Mouse (Mus musculus): ENCODE data around the gene Bag3.

Bag3 gene

DNA sequence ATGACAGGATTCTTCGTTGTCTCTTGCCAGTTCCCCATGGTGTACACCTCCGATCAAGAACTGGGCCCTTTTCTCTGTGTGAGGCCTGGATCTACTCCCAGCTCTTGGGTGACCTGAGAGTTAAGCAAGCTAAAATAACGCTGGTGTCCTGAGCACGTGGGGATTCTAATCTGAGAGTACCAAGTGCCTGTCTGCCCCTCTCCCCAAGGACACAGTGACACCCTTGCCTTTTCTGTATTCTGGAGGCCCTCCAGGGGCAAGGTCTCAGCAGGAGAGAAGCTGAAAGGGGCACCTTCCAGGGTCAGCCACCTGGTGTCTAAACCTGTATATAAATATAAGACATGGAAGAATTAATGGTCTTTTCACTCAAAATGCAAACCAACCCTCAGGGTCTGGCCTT is 14.3 kb downstream of the Bag3 start:
- no peak for DNase-seq (ENCODE audit: low read depth, low spot score)

DNA sequence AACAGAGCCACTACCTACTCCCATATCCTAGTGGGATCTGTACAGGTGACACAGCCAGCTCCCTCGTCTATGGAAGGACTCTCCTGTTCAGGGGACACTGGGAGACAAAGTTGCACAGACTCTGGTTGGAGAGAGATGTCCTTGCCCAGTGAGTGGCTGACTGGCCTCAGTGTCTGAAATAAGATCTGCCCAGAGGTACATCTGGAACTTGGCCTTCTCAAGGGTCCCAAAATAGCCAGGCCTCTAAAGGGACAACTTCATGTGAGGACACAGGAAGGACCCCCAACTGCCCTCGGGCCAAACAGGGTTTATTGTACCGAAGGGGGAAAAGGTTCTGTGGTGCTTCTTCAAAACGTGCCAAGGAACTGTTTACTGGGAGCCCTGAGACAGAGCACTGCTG is 14.8 kb downstream of the Bag3 start:
- no peak for DNase-seq (ENCODE audit: low read depth, low spot score)

DNA sequence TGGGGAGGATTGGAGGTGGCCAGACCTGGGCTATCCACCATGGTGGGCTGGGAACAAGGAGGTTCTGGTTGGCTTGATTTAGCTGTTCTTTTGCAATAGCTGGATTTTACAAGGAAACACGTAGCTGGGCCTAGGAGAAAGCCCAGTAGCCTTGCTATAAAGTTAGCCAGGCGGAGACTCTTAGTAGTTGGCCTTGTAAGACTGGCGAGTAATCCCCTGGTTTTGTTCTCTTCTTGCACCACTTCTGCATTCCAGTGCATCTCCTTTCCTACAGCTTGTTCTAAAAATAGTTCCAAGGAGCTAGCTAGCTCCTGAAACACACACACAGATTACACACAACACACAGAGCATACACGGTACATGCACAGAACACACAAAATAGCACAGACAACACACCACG is 15.4 kb downstream of the Bag3 start:
- DNase-seq (ENCODE audit: low read depth, low spot score) = no peak

DNA sequence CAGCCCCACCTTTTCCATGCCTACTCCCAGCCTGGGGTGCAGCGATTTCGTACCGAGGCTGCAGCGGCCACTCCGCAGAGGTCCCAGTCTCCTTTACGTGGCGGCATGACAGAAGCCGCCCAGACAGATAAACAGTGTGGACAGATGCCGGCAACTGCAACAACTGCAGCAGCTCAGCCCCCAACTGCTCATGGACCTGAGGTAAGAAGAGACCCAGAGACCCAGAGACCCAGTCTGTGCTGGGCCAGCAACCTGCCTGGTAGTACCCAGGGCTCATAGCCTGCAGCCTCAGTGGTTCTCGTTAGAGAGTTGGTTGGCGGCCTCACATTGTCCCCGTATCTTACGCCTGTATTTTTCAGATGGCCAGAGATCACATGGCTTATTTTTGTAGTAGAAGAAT is 16.7 kb downstream of the Bag3 start:
- no peak for DNase-seq (ENCODE audit: low read depth, low spot score)

DNA sequence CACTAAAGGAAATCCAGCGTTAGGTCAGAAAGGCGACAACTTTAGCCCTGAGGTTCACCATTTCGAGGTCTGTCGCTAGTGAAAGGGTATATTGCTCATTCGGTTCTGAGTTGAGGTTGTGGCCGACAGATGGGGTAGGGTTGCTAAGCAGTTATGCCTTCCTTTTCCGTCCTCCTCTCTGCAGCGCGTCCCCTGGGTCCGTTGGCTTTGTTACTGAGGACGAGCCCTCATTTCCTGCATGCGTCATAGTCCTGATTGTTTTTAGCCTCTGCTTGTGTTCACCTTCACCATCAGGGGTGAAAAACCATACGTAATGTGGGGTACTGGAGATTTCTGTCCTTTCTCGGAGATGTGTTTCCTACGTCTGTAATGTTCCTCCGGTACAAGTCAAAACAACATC is 17.3 kb downstream of the Bag3 start:
- DNase-seq (ENCODE audit: low read depth, low spot score) = no peak

DNA sequence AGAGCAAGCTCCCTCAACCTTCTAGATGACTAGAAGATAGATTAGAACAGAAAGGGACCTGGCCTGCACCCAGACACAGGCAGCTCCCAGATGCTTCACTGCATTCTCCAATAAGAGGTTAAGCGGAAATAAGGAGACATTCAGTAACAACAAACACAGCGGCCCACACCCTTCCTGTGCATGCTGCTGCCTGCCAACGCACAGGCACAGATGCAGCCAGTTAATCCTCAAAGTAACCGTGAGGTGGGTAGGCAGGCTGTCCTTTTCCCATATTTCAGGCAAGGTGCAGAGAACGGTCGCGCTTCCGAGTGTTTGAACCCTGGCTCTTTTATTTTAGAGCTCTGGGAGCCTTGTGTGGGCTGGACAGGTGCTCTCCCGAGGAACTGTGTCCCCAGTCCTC is 17.8 kb downstream of the Bag3 start:
- peak; percentile 59 for DNase-seq (ENCODE audit: low read depth, low spot score)

DNA sequence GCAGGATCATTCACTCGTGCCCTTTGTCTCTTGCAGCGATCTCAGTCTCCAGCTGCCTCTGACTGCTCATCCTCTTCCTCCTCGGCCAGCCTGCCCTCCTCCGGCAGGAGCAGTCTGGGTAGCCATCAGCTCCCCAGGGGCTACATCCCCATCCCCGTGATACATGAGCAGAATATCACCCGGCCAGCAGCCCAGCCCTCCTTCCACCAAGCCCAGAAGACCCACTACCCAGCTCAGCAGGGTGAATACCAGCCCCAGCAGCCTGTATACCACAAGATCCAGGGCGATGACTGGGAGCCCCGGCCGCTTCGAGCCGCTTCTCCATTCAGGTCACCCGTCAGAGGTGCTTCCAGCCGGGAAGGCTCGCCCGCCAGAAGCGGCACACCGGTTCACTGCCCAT is 18.4 kb downstream of the Bag3 start:
- no peak for DNase-seq (ENCODE audit: low read depth, low spot score)

DNA sequence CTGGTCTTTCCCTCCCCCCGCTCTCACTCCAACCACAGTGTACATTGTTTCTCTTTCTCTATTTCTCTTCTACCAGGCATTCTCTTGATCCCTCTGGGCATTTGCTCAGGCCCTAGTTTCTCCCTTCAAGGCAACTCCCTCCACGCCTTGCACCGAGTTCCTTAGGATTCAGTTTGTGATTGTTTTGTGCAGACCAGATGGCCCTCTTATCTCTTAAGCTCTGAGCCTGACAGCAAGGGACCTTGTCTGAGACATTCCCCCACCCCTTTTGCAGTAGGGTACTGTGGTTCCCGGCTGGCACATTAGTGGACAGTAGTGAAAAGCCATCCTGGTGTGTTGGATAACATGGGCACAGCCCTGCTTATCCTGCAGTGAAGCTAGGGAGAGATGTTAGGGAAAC is 19.1 kb downstream of the Bag3 start:
- DNase-seq (ENCODE audit: low read depth, low spot score) = no peak

DNA sequence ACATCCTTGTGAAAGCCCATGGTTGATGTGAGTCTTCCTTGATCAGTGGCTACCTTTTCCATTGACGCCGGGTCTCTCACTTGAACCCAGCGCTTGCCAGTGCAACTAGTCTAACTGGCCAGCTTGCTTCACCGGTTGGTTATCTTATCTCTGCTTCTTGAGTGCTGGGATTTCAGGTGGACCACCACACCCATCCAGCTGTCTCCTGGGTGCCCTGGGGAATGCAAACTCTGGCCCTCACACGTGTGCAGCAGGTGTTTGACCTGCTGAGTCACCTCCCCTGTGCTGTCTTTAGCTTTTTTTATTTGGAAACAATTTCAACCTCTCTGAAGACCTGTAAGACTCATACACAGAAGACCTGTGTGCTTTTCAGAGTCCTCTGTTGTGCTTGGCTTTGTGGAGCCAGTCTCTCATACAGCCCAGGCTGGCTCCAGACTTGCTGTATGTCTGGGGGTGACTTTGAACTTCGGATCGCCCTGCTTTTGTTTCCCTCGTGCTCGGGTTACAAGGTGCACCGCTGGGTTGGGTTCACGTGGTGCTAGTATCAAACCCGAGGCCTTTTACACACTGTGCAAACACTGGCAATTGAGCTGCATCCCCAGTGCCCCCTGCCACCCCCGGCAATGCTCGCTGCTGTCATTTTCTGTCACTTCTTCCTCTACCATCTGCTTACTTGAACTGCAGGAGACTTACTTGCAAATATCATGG is 19.9 kb downstream of the Bag3 start:
- no peak for DNase-seq (ENCODE audit: low read depth, low spot score)

DNA sequence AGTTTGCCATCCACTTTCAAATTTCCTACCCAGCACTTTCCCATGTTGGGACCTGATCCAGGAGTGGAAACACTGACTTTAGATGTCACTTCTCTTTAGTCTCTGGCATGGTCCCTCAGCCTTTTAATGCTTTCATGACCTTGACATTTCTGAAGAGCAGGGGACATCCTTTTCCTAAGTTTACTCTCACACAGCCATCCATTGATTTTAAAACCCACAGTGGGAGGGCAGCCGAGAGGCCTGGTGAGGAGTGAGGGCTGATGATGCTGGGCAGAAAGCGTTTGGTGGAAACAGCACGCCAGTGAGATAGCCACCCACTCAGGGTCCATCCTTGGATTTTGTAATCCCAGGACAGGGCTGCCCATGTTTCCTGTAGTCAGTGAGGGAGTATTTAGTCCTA is 20.5 kb downstream of the Bag3 start:
- no peak for DNase-seq (ENCODE audit: low read depth, low spot score)

DNA sequence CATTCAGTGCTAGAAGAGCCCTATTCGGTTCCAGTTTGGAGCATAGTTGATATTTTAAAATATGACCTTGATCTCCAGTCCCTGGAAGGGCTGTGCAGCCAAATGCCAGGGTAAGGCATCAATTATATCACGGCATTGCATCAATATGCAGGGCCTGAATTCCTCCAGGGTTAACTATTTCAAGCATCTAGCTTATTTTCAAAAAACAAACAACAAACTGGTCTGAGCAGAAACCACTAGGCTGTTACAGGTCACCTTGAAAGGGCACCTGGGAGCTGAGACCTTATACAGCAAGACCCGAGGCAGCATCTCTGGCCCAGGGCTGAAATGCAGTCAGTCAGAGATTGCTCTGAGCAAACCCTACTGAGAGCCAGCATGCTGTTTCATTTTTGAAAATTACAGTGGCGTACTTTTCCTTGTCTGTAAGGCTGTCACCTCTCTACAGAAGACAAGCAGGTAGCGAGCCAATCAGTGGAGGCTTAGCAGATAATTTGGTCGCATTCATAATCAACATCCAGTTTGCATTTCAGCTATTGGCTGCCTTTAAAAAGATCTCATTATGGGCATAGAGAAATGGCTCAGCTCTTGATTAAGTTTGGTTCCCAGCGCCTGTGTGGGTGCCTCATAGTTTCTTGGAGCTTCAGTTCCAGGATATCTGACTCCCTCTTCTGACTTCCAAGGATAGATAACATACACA is 21.3 kb downstream of the Bag3 start:
- peak; percentile 54 for DNase-seq (ENCODE audit: low read depth, low spot score)

DNA sequence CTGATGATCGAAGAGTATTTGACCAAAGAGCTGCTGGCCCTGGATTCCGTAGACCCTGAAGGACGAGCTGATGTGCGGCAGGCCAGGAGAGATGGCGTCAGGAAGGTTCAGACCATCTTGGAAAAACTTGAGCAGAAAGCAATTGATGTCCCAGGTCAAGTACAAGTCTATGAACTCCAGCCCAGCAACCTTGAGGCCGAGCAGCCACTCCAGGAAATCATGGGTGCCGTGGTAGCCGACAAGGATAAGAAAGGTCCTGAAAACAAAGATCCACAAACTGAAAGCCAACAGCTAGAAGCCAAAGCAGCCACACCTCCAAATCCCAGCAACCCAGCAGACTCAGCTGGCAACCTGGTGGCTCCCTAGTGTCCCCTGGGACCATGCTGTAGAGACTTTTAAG is 22.6 kb downstream of the Bag3 start:
- DNase-seq (ENCODE audit: low read depth, low spot score) = no peak

DNA sequence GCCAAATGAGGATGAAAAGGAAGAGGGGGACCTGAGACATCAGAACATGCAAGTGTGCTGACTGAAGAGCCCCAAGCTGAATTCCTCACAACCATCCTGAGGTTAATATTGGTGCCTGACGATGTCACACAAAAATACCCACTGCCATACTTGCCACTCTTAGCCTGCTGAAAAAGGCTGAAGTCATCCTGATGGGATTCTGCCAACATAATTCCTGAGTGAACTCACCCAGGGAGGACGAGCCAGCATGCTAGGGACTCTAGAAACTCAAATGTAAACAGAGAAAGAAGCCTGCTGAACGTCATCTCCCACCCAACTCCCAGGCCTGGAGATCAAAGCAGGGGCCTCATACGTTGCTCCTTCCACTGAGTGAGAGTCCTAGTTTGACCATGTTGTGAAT is 25.7 kb downstream of the Bag3 start:
- DNase-seq (ENCODE audit: low read depth, low spot score) = peak; percentile 52

DNA sequence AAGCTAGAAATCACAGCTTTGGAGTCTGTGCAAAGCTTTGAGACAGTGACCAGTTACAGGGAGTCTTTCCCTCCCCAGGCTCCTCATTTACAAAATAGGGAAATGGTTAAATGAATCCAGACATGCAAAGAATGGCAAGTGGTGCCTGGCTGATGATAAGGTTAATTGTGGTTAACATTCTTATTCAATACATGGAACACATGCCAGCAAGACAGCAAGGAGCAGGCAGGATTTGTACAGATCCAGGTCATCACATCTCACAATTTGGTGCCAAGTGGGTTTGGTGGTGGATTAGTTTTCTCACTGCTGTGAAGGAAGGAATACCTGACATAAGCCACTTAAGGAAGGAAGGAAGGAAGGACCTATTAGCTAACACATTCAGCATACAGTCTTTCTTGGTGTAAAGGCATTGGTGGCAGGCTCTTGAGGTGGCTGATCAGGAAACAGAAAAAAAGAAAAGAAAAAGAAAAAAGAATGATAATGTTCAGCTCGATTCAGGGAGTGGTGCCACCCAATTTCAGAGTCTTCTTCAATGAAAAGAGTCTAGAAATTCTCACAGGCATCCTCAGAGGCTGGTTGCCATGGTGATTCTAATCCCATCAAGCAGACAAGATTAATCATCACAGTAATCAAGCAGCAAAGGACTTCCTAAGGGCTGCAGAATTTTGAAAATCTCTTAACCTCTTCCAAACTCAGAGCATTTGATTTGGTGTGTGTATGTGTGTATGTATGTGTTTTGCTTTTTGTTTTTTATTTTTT is 27.1 kb downstream of the Bag3 start:
- peak; percentile 84 for DNase-seq (ENCODE audit: low read depth, low spot score)

DNA sequence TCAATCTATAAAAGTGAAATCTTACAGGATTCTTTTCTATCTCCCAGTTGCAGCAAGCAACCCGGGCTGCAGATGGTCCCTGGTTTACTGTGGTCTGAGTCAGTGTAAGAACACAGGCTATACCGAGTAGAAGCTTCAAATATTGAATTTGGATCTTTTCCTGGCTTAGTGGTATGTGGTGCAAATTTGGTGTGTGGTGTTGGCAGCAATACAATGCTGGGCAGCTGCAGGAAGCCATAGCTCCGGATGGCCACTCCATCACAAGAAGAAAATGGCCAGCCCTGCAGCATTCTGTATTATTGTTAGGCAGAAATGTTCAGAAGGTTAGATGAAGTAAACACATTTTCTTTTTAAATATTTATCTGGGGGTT is 27.7 kb downstream of the Bag3 start:
- peak; percentile 68 for DNase-seq (ENCODE audit: low read depth, low spot score)

DNA sequence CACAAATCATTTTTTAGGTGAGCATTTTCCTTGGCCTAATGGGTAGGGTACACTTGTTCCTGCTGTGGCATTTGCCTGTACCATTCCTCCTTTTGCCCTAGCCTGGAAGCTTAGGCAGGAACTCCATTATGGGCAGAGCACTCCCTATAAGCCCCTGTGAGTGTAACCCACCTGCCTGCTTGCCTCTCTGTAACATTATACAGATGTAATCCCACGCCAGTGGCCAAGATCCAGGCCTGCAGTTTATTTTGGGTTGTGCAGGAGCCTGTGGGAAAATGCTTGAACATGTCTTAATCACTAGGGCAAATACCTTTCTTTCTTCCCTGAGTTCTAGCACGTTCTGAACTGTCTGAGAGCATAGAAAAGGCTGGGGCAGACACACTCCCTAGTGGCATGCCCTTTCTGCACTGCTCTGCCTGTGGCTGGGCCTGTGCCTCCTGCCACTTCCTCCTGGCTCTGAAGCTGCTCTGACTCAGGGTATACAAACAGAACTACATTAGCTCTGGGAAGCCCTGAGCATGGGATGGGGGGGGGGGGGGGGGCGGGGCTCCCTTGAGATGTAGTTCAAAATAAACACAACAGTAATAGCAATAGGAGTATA is 29.8 kb downstream of the Bag3 start:
- no peak for DNase-seq (ENCODE audit: low read depth, low spot score)

DNA sequence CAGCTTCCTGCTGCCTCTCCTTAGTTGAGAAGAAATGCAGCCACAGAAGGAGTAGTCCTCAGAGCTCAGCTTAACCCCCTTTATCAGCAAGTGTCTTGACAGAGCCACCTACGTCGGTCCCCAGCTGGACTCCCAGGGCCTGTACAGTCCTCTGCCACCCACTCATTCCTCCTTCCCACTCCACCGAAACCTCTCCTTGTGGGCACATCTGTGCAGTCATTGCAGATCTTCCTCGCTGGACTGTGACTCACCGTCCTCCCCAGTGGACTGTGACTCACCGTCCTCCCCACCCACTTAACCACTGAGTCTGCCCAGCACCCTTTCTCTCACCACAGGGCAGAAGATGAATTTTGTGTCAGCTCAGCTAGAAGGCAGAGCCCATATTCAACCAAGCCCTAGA is 31.1 kb downstream of the Bag3 start:
- DNase-seq (ENCODE audit: low read depth, low spot score) = peak; percentile 87

DNA sequence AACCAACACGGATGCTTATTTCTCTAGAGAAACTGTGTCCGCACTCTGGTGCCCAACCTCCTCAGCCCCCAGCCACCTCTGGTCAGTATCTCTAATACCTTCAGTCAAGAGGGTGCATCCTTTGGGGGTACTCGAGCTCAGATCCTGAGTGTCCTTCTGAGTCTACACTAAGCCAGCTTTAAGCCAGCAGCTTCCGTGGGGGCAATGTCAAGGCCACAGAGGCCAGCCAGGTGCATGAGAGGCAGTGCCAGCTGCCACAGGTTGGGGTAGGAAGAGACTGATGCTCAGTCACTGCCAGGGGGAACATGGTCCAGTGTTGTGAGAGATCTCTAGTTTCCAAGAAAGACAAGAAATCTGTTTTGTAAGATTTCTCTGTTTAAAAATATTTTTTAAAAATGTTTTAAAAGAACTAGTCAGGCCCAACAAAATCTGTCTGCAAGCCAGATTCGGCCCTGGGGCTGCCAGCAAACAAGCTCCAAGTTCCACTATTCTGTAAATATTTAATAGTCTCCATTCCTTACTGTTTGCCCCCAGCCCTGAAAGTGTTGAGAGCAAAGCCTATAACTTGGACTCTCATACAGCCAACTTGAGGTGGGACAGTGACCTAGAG is 31.8 kb downstream of the Bag3 start:
- no peak for DNase-seq (ENCODE audit: low read depth, low spot score)

DNA sequence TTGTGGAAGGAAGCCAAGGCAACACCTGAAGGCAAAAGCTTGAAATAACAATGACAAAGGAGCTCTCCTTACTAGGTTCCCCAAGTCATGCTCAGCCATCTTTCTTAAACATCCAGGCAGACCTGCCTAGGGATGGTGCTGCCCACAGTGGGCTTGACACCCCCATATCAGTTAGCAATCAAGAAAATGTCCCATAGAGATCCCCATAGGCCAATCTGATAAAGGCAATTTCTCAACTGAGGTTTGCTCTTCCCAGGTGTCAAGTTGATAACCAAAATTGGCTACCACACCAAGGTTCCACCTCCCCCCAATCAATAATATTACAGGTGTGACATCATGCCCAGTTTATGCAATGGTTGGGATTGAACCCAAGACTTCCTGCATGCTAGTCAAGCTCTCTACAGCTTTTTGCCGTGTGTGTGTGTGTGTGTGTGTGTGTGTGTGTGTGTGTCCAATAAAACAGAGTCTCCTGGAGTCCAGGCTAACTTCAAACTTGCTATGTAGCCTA is 33.6 kb downstream of the Bag3 start:
- no peak for DNase-seq (ENCODE audit: low read depth, low spot score)

DNA sequence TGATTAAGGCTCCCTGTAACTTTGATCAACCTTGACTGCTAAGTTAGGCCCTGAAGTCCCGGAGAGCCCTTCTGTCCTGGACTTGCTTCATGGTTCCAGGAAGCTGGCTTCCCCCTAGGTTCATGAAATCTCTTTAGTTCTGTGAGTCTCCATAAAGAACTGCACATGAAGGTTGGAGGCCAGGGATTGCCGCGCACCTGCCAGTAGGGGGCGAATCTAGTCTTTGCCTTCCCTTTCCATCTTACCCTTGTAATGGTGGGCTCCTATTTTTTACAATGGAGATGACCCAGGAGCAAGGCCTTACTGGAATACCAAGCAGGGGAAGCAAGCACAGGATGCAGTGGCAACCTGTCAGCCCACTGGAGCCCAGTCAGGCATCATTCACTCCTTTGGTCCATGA is 40.0 kb downstream of the Bag3 start:
- peak; percentile 30 for DNase-seq (ENCODE audit: low read depth, low spot score)

DNA sequence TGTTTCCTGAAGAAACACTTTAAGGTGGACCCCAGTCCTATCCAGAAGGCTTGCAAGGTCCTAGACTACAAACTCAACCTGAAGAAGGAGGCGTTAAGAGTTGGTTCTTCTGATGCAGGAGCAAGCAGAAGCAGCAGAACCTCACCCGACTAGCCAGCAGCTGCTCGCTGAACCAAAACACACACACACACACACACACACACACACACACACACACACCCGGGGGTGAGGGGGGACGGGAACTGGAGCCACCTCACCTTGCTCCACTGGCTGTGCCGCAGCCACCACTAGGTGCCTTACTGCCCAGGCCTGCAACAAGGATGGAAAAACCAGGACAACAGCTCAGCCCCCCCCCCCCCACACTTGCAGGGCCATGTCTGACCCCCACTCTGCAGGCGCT is 42.9 kb downstream of the Bag3 start:
- DNase-seq (ENCODE audit: low read depth, low spot score) = no peak

Measured in brain, adult 2 months (tissue).